Mouse (Mus musculus) CD8-positive naive resting alpha-beta T cell, adult 57 days (primary cell): ENCODE results near the gene Phxr2. TPM values are rescaled to one million over a fixed set of nuclear protein-coding genes. Genes with fewer than 3 reads are reported as not detected.

Experiments used
- total RNA-seq: library from RNA; stranded (reverse); gene quantifications from one replicate; pipeline ENCODE4 v1.2.4, GENCODE M21; 2023

The Phxr2 gene
- 0.46 TPM for total RNA-seq

GRCm38 (mm10) chr10:99126225-99126624 is at the start of gene Phxr2:
Phxr2 (minus strand) TSS chr10:99126325.

GRCm38 (mm10) chr10:99107964-99108363 is 18.2 kb downstream of the Phxr2 start, which contains the start of gene Galnt4:
Galnt4 (plus strand) TSS chr10:99108159.

GRCm38 (mm10) chr10:99106703-99107631 is 19.2 kb downstream of the Phxr2 start, which contains the start of gene Poc1b:
Poc1b (plus strand) TSS chr10:99107036.

Other genes starting within 250 kb of the Phxr2 start
- 124 TPM for gene Atp2b1, start 211.9 kb downstream of the Phxr2 start, total RNA-seq
- 25.9 TPM for gene Poc1b, start 19.3 kb downstream of the Phxr2 start, total RNA-seq
- gene Galnt4, start 18.2 kb downstream of the Phxr2 start, total RNA-seq: 18.4 TPM
- gene Dusp6, start 136.9 kb upstream of the Phxr2 start, total RNA-seq: 69.7 TPM